Mouse (Mus musculus): ENCODE measurements around the gene Mcoln2. TPM values are rescaled to one million over a fixed set of nuclear protein-coding genes. Genes with fewer than 3 reads are reported as not detected.
A peak's percentile ranks its signal among the peaks of the same experiment; 100 is the strongest.

Mcoln2 gene
- total RNA-seq, 2 experiments from 2014 or later, result not detected

- no peak for DNase-seq (ENCODE audit: low spot score in 2 of 2)
Measured at GRCm38 (mm10) chr3:146145501-146145900, 4.1 kb upstream of the Mcoln2 start.

GRCm38 (mm10) chr3:146146131-146146530 lies 3.5 kb upstream of the Mcoln2 start:
- no peak for DNase-seq (ENCODE audit: low spot score in 2 of 2)

GRCm38 (mm10) chr3:146150058-146150400 lies 396 bp downstream of the Mcoln2 start:
- DNase-seq (ENCODE audit: low spot score in 2 of 2), result no peak

GRCm38 (mm10) chr3:146150560-146150959 lies 927 bp downstream of the Mcoln2 start:
- DNase-seq (ENCODE audit: low spot score in 2 of 2), result no peak

- DNase-seq (ENCODE audit: low spot score in 2 of 2), result no peak
Measured at GRCm38 (mm10) chr3:146151328-146151727, 1.7 kb downstream of the Mcoln2 start.

GRCm38 (mm10) chr3:146151755-146152154 lies 2.1 kb downstream of the Mcoln2 start:
- DNase-seq (ENCODE audit: low spot score in 2 of 2), result no peak

- no peak for DNase-seq (ENCODE audit: low spot score in 2 of 2)
Measured at GRCm38 (mm10) chr3:146152348-146152747, 2.7 kb downstream of the Mcoln2 start.

- no peak for DNase-seq (ENCODE audit: low spot score in 2 of 2)
Measured at GRCm38 (mm10) chr3:146152913-146153312, 3.3 kb downstream of the Mcoln2 start.

GRCm38 (mm10) chr3:146153862-146154611 lies 4.4 kb downstream of the Mcoln2 start:
- DNase-seq (ENCODE audit: low spot score in 2 of 2), result no peak

GRCm38 (mm10) chr3:146155628-146156576 lies 6.3 kb downstream of the Mcoln2 start:
- no peak for DNase-seq (ENCODE audit: low spot score in 2 of 2)

GRCm38 (mm10) chr3:146156811-146157210 lies 7.2 kb downstream of the Mcoln2 start:
- no peak for DNase-seq (ENCODE audit: low spot score in 2 of 2)

- no peak for DNase-seq (ENCODE audit: low spot score in 2 of 2)
Measured at GRCm38 (mm10) chr3:146158039-146158438, 8.4 kb downstream of the Mcoln2 start.

- DNase-seq (ENCODE audit: low spot score in 2 of 2), result no peak
Measured at GRCm38 (mm10) chr3:146159360-146159759, 9.7 kb downstream of the Mcoln2 start.

- no peak for DNase-seq (ENCODE audit: low spot score in 2 of 2)
Measured at GRCm38 (mm10) chr3:146162197-146162596, 12.6 kb downstream of the Mcoln2 start.

GRCm38 (mm10) chr3:146169356-146169755 lies 19.7 kb downstream of the Mcoln2 start:
- no peak for DNase-seq (ENCODE audit: low spot score in 2 of 2)

GRCm38 (mm10) chr3:146173030-146173429 lies 23.4 kb downstream of the Mcoln2 start:
- no peak for DNase-seq (ENCODE audit: low spot score in 2 of 2)

GRCm38 (mm10) chr3:146174215-146174614 lies 24.6 kb downstream of the Mcoln2 start:
- no peak for DNase-seq (ENCODE audit: low spot score in 2 of 2)

GRCm38 (mm10) chr3:146177295-146177694 lies 27.7 kb downstream of the Mcoln2 start:
- no peak for DNase-seq (ENCODE audit: low spot score in 2 of 2)

GRCm38 (mm10) chr3:146177748-146178582 lies 28.3 kb downstream of the Mcoln2 start:
- DNase-seq (ENCODE audit: low spot score in 2 of 2), result peak; percentile 87 to 88

- DNase-seq (ENCODE audit: low spot score in 2 of 2), result no peak
Measured at GRCm38 (mm10) chr3:146180341-146180740, 30.7 kb downstream of the Mcoln2 start.

- DNase-seq (ENCODE audit: low spot score in 2 of 2), result peak; percentile 22 to 48
Measured at GRCm38 (mm10) chr3:146180986-146181385, 31.4 kb downstream of the Mcoln2 start.

Measured in left cerebral cortex, adult 18-20 months (tissue).